Mouse (Mus musculus) Patski (cell line): ENCODE results near the gene Fkbp1a. TPM values are rescaled to one million over a fixed set of nuclear protein-coding genes. Genes with fewer than 3 reads are reported as not detected.

Source experiments
- ATAC-seq: fragments of 100-300 bp; one replicate; pipeline ENCODE4 v1.8.0; 2021
- CTCF ChIA-PET: fragments of 350-600 bp; sonication (Branson Sonifier 250); formaldehyde crosslinking; loops from one replicate; lab custom pipeline; 2022; ENCODE audit warnings: inconsistent platforms; lab: Charles Lee
- POLR2A ChIA-PET: fragments of 350-600 bp; sonication (Branson Sonifier 250); formaldehyde crosslinking; loops from one replicate; lab custom pipeline; 2022; ENCODE audit warnings: antibody characterized with exemption, inconsistent platforms; lab: Charles Lee
- DNase-seq: peaks from one replicate; pipeline ENCODE4 v3.0.0-alpha.2; 2011; ENCODE audit warnings: low read depth, low spot score
- H3K27me3 ChIP-seq: fragments of 371-371 bp; one replicate; pipeline ENCODE4 v1.5.1; 2021
- CTCF ChIP-seq: fragments of 100-300 bp; IDR thresholded peaks from one replicate; pipeline ENCODE4 v1.5.1; 2021
- in situ Hi-C: fragments of 300-500 bp; cut with MboI; formaldehyde crosslinking; loops from 3 replicates; pipeline ENCODE4 v1.11.1; 2018; ENCODE audit warnings: low pct_unique_long_range_greater_than_20kb, mixed read lengths
- polyA plus RNA-seq: library from polyadenylated mRNA; unstranded; gene quantifications from one replicate; pipeline ENCODE4 v1.2.3, GENCODE M21; 2021

The Fkbp1a gene
- polyA plus RNA-seq, 1 experiment from 2014 or later: 230 TPM

DNA sequence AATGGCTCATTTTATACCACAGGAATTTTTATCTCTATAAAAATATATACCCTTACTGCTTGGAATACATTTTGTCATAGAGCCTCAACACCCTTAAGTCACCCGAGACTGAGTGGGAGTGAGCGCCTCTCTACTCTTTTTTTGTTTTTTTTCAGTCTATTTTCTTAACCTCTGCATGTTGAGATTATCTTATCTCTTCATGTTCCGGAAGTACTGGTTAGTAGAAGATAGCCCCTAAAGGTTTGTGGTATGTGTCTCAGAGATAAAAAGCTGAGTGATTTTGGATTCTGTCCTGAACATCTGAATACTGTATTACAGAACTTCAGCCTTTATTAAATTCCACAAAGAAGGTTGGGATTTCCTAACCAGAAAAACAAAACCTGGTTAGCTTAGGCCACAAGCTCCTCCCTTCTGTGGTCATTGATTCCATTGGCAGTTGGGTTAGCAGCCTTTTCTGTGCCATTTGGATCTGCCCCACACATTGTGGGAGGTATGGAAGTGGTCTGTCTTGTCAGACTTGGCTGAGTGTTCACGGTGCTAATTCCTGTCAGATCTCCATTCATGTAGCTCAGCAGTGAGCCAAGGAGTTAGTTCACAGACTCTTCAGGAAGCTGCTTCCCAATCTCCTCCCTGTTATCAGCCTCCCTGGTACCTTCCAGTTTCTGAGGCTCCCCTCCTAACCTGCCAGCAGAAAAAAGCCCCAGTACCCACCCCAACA is 17.8 kb upstream of the Fkbp1a start:
- no peak for DNase-seq

DNA sequence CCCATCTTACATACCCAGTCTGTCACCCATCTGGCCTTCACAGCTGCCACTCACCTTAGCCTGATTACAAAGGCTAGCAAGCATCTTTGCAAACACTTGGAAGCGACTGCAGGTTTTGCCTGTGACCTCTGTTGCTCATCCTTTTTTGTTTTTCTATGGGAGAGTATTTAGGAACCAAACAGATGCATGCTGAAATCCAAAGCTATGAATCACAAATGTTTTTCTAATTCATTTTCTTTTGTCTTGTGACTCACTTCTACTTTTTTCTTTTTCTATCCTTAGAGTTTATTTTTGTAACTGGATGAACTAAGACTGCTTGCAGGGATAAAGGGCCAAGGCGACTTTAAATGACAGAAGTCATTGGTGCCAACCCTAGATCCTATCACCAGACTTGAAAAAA is 16.8 kb upstream of the Fkbp1a start:
- TF ChIP-seq CTCF: no peak
- ChIA-PET POLR2A (no interaction called here), CTCF (interaction anchor here (1.4 to 2.8 kb wide), 2 partner anchors 9 to 30 kb away, joined by 4 to 9 read pairs; no protein-coding TSS in a partner anchor)
- in situ Hi-C loops: no loop called here
- H3K27me3 ChIP-seq: no peaks in the 10 kb centered on the region
- DNase-seq: peak; percentile 24
- ATAC-seq: peak; percentile 51

More for the DNA sequence above, 17.8 kb upstream of the Fkbp1a start:
- in situ Hi-C loops: loop anchor here (25.0 kb wide), 1 partner anchor 737 kb away; the partner anchor contains the start of gene Pygb
- POLR2A ChIA-PET: interaction anchor here (0.9 kb wide), 1 partner anchor 11 kb away, joined by 3 read pairs; no protein-coding TSS in a partner anchor
- CTCF ChIA-PET: interaction anchor here (1.4 to 2.8 kb wide), 2 partner anchors 10 to 32 kb away, joined by 4 to 9 read pairs; no protein-coding TSS in a partner anchor
- TF ChIP-seq CTCF: no peak
- no peak for ATAC-seq
- no peaks in the 10 kb centered on the region for H3K27me3 ChIP-seq

DNA sequence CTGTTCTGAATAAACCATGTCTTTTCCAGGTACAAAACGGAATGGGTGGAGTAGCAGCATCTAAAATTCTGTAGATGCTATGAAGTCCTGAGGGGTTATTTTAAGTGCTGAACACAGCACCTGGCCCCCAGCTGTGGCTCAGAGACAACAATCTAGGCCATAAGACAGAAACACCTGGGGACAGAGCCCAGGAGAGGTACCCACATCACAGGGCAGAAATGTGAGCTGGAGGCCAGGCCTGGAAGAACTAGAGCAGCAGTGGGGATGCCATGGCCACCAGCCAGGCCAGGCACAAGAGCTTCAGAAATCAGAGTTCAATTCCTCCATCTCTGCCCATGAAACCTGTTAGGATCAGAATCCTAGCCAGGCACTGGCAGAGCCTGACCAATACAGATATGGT is 14.2 kb upstream of the Fkbp1a start:
- ChIA-PET CTCF (no interaction called here), POLR2A (interaction anchor here (0.9 kb wide), 1 partner anchor 13 kb away, joined by 3 read pairs; no protein-coding TSS in a partner anchor)
- no peak for ATAC-seq
- in situ Hi-C loops: no loop called here
- no peak for DNase-seq
- H3K27me3 ChIP-seq: no peaks in the 10 kb centered on the region
- no peak for TF ChIP-seq CTCF

DNA sequence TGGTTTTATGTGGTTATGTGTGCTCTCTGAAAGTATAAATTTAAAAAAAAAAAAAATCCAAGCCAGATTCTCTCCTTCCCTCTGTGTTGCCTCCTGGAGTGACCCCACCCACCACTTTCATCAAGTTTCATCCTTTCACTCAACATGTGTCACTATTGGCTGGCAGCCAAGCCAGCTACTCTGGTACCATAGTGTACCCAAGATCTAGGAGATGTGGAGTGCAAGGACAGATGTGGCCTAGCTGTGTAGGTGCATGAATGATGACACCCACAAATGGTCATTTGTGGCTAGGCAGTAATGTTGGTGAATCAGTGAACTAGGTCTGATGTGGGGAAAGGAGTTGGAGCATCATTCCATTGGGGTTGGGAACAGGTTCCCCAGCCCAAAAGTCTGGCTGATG is 13.1 kb upstream of the Fkbp1a start:
- H3K27me3 ChIP-seq: no peaks in the 10 kb centered on the region
- in situ Hi-C loops: no loop called here
- DNase-seq (no peak), ATAC-seq (no peak)
- TF ChIP-seq CTCF: no peak
- ChIA-PET CTCF (no interaction called here), POLR2A (no interaction called here)

DNA sequence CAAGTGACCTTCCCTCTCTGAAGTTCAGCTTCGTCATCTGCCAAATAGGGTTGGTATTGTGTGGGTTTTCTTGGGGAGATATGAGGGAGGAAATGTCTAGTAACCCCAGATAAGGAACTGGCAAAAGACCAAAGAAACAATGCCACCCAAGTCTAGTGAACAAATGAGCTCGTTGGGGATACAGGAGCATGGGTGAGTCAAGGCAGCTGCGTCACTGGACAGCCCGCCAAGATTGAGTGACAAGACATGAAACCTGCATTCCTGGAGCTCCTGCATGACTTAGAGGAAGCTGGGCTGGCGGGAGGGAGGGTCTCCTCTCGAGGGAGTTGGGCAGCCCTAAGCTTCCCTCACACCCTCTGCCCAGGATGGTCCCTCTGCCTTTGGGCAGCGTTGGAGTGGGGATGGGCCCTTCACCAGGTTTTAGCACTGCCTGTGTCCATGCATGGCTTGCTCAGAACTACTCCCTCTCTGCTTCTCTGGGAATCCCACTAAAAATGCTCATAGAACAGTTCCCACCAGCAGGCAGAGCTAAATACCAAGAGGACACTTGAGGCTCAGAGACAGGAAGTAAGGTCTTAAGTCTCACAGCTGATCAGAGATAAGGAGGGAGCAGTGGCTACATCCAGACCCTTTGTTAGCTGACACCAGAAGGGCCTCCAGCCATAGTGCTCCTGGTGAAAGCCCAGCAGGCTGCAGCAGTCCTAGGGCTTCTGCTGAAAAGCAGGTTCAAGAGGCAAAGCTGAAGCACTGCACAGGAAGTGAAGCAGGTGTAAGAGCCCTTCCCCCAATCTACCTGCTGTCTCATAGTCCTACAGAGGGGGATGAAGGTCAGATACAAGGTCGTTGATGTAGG is 11.7 kb upstream of the Fkbp1a start:
- H3K27me3 ChIP-seq: no peaks in the 10 kb centered on the region
- ChIA-PET POLR2A (interaction anchor here (2.0 kb wide), 1 partner anchor 11 kb away, joined by 5 read pairs; no protein-coding TSS in a partner anchor), CTCF (interaction anchor here (3.2 kb wide), 1 partner anchor 17 kb away, joined by 9 read pairs; no protein-coding TSS in a partner anchor)
- ATAC-seq (no peak), DNase-seq (no peak)
- in situ Hi-C loops: no loop called here
- no peak for TF ChIP-seq CTCF

DNA sequence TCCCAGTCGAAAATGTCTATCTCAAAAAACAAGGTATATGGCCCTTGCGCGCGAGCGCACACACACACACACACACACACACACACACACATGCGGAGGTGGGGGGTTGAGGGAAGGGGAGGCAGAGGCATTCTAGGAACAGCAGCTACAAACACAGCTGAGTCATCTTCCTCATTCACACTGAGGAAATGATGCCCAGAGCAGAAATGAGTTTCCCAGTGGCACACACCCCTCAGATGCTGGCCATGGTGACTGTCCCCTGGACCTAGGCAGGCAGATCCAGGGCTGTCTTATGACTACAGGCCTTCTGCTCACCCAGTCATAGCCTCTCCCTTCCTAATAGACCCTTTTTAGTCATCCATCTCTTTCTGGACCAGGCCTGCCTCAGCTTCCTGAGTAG is 8.7 kb upstream of the Fkbp1a start:
- H3K27me3 ChIP-seq: no peaks in the 10 kb centered on the region
- ChIA-PET POLR2A (no interaction called here), CTCF (interaction anchor here (0.7 kb wide), 1 partner anchor 22 kb away, joined by 3 read pairs; no protein-coding TSS in a partner anchor)
- DNase-seq (no peak), ATAC-seq (no peak)
- no peak for TF ChIP-seq CTCF
- in situ Hi-C loops: no loop called here

DNA sequence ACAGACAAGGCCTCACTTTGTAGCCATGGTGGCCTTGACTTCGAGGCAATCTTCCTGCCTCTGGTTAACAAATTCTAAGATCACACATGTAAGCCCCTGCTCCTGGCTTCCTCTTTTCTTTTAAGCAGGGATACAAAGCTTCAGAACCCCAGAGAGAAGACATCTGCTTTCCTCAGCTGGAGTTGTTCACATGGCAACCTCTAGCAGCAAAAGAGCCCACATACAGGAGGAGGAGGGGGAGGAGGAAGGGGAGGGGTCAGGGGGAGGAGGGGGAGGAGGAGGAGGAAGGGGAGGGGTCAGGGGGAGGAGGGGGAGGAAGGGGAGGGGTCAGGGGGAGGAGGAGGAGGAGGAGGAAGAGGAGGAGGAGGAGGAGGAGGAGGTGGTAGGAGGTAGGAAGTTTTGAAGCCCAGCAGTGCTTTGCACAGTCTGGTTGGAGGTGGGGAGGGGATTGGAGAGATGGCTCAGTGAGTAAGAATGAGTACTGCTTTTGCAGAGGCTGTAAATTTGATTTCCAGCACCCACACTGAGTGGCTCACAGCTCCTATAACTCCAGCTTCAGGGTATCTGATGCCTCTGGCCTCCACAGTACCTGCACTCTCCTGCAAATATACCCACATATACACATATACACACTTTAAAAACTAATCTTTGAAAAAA is 6.2 kb upstream of the Fkbp1a start:
- TF ChIP-seq CTCF: no peak
- in situ Hi-C loops: no loop called here
- ChIA-PET CTCF (no interaction called here), POLR2A (interaction anchor here (0.7 kb wide), 1 partner anchor 41 kb away, joined by 3 read pairs; no protein-coding TSS in a partner anchor)
- DNase-seq (no peak), ATAC-seq (peak; percentile 68)
- H3K27me3 ChIP-seq: no peaks in the 10 kb centered on the region

DNA sequence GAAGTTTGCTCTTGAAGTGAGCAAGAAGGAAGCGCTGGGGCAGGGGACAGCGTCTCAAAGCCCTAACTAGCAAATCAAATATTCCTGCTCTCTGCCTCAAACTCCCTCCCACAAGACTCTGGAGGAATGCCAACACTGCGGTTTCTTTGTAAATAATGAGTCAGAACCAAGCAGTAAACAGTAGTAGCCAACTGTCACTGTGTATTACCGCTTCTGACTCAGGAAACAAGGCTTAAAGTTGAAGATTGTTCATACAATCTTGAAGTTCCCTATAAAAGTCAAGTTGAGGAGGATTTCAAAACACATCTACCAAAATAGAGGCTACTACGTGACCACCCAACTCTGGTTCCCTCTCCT is 5.7 kb upstream of the Fkbp1a start:
- H3K27me3 ChIP-seq: no peaks in the 10 kb centered on the region
- ChIA-PET POLR2A (no interaction called here), CTCF (no interaction called here)
- ATAC-seq (peak; percentile 69), DNase-seq (peak; percentile 68)
- in situ Hi-C loops: no loop called here
- no peak for TF ChIP-seq CTCF

DNA sequence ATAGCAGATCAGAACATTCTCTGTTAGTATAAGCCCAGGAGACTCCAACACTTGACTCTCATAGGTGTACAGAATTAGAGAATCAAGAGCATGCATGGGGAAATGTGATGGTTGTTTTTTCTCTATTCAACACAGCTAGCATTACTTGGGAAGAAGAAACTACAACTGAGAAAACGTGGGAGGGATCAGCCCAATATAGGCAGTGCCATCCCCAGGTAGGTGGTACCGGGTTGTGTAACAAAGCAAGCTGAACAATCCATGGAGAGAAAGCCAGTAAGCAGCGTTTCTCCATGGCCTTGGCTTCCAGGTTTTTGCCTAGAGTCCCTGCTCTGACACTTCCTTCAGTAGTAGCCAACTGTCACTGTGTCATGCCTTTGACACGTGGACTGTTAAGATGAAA is 3.6 kb upstream of the Fkbp1a start:
- no peak for DNase-seq
- no peaks in the 10 kb centered on the region for H3K27me3 ChIP-seq
- ChIA-PET CTCF (no interaction called here), POLR2A (no interaction called here)
- no peak for ATAC-seq
- no peak for TF ChIP-seq CTCF
- in situ Hi-C loops: no loop called here
